Mouse (Mus musculus) CH12.LX (cell line): ENCODE data around the gene Olfr140.

ENCODE experiments used
- HCFC1 ChIP-seq: IDR thresholded peaks from 2 replicates; pipeline ENCODE4 v1.6.1; 2012; ENCODE audit warnings: low read depth, mild to moderate bottlenecking, inconsistent platforms, low read length, improper control_type of control experiment
- MEF2A ChIP-seq: IDR thresholded peaks from 2 replicates; pipeline ENCODE4 v1.6.1; 2014; ENCODE audit warnings: low read depth, mild to moderate bottlenecking, inconsistent platforms, low read length, improper control_type of control experiment, borderline replicate concordance
- POLR2A ChIP-seq: IDR thresholded peaks from 2 replicates; pipeline ENCODE4 v1.6.1; 2011; ENCODE audit warnings: low read depth, mild to moderate bottlenecking, improper control_type of control experiment, low read length
- POLR2AphosphoS2 ChIP-seq: IDR thresholded peaks from 2 replicates; pipeline ENCODE4 v1.6.1; 2011; ENCODE audit warnings: low read depth, low read length, improper control_type of control experiment
- UBTF ChIP-seq: IDR thresholded peaks from 2 replicates; pipeline ENCODE4 v1.6.1; 2012; ENCODE audit warnings: low read depth, mild to moderate bottlenecking, inconsistent platforms, low read length, improper control_type of control experiment, moderate library complexity

DNA sequence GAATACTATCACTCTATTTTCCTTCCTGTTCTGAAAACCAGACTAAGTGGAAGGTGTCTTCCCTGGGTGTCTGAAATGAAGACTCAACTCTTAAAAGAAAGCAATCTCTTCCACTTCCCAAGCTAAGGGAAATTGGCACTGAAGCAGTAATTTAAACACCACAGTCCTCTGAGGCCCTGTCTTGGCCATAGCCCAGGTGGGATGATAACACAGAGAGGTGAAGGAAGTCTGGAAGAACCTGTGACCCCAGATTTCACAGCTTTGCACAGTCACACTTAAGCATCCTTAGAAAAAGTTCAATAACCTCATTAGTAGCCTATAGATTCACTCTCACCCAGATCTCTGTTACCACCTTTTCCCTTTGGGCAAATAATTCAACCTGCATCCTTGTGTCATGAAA, at the start of gene Olfr140:
- TF ChIP-seq POLR2A (no peak), UBTF (no peak), HCFC1 (no peak), POLR2AphosphoS2 (no peak), MEF2A (no peak)
